Mouse (Mus musculus): Measurements from ENCODE around the gene Dek.
A peak's percentile ranks its signal among the peaks of the same experiment; 100 is the strongest.

The Dek gene

GRCm38 (mm10) chr13:47106580-47106888 is 533 bp upstream of the Dek start:
- no peak for DNase-seq

DNA sequence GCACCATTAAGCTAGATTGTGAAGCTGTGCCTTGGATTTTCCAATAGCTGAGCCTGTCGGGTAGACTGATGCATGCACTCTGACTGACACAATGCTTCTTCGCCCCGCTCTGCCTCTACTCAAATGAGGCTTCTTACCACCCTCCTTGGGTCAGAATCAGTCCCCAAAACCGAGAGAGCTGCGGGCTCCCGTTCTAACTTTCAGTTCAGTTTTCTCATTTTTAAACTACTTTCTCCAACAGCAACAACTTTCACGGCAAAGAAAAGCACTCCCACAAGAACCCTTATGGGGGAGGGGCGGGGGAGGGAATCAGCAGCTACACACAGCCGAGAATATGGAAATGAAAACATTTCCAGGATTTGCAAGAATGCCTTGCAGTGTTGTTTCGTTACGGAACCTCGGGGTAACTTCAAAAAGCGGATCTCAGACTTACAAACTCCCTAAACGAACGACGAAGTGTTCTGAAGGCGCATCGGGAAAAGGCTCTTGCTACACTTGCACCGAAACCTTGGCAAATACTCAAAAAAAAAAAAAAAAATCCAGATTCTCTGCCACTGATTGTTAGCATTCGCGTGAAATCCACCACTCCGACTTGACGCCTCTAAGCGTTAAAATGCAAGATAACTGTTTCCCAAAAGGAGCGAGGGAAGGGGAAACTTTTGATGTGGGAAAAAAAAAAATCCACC is 1.0 kb downstream of the Dek start:
- peak; percentile 28 to 29 for DNase-seq

GRCm38 (mm10) chr13:47104146-47104545 is 1.9 kb downstream of the Dek start:
- no peak for DNase-seq

DNA sequence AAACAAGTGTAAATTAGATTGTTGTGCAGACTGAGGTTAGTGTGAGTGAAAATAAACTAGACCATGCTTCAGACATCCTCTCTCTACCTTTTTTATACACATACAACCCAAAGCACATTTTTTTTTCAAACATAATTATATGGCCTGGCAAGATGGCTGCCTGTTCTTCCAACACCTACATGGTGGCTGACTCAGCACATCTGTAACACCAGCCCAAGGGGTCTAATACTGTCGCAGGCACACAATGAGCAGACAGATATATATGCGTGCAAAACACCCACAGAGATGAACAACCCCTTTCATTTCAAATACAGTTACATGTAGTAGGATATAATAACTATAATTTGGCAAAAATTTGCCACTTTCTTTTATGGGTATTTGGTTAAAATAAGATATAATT is 5.4 kb downstream of the Dek start:
- no peak for DNase-seq

DNA sequence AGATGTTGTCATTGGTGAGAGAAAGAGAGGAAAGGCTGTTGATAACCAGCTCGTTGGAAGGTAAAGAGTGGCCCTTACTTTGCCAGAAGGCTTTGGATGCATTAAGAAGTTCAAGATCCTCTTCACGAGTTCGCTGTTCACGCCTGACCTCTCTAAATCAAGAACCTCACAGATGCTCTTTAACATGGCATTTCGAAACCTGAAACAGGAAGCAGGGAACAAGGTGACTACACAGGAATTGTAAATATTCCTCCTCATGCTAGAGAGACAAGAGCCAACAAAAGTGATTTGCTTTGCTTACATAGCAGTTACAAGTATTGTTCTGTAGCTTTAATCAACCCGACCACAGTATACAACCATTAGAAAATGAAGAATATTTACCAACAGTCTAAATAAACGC is 6.7 kb downstream of the Dek start:
- no peak for DNase-seq

GRCm38 (mm10) chr13:47096591-47096990 is 9.4 kb downstream of the Dek start:
- DNase-seq: no peak

- no peak for DNase-seq
Measured at GRCm38 (mm10) chr13:47093791-47094190, 12.2 kb downstream of the Dek start.

DNA sequence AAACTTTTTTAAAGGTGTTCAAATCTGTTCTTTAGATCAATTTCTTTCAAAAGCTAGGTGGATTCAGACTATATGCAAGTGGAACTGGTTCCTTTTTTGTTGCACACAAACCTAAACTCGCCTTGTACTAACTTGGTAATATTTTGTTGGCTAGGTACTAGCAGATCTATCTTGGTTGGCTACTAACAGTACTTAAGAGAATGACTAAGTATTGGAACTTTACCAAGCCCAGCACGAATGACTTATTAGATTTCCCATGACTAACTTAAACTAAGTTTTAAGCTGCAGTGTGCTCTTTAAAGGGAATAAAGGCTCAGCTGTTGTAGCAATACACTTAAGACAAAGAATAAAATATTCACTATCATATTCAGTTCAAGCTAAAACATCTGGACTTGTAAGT is 16.7 kb downstream of the Dek start:
- DNase-seq: no peak

DNA sequence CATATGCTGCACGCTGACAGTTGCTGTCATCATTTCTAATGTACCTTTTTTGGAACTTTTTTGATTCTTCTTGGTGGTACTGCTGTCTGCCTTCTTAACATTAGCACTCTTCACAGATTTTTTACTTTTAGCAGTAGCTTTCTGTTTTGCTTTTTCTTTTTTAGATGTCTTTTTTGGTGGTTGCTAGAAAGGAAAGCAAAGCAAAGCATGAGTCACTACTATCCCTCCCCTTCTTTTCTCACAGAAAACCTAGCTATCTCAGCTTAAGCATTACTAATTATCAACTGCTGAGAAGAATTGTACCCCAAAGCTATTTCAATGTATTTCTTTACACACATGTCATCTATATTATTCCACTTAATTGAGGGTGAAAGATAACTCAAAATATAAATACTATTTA is 17.6 kb downstream of the Dek start:
- DNase-seq: no peak

GRCm38 (mm10) chr13:47080905-47081505 is 25.0 kb downstream of the Dek start:
- peak in 1 of 2 experiments; percentile 10 for DNase-seq

DNA sequence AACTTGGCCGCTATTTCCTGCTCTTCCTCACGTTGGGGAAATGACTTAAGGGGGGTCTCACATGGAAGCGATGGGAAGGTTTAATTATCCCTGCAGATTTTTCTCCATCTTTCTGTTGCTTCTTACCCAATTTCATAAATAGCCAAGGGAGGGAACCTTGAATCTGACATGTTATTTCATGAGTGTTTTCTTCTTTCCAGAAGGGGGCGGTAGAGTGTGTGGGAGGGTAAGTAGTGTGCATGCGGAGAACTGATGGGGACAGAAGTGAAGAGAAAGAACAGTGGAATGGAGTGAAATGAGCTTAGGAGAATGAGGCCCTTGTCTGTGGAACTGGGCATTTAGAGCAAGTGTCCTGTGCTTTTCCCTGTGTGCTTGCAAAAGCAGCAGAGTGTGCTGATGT is 27.2 kb downstream of the Dek start:
- DNase-seq: no peak

- DNase-seq: no peak
Measured at GRCm38 (mm10) chr13:47077367-47077766, 28.6 kb downstream of the Dek start.

DNA sequence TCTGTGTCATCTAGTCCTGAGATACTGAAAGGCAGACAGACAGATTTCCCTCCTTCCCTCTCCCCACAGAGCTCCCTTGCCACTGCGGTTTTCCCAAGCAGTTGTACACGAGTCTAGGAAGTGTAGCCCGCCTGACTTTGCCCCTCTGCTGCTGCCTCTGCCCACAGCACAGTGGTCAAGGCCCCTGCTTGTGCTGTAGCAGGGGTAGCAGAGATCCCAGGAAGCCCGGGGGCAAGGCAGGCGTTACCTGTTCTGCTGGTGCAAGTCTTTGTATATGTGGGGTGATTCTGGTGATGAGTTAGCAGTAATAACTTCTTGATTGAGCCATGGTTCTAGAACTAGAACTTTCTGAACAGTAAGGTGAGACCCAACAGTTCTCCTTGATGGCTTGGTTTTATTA is 29.8 kb downstream of the Dek start:
- no peak for DNase-seq

GRCm38 (mm10) chr13:47072484-47072883 is 33.5 kb downstream of the Dek start:
- no peak for DNase-seq

DNA sequence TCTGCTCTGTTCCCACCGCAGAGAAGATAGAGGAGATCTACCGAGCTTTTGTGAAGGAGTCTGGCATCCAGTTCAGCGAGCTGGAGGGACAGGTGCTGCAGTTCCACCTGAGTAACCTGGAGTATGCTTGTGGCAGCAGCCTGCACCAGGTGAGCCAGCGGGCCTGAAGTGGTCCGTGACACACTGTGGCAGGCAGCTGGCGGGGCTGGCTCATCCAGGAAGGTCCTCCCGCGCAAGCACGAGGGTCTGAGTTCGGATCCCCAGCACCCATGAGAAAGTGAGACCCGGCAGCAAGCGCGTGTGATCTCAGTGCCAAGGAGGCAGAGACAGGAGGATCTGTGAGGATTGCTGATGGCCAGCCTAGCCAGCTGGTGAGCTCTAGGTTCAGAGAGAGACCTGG is 34.1 kb downstream of the Dek start:
- no peak for DNase-seq

GRCm38 (mm10) chr13:47070329-47071080 is 35.5 kb downstream of the Dek start:
- DNase-seq: no peak

DNA sequence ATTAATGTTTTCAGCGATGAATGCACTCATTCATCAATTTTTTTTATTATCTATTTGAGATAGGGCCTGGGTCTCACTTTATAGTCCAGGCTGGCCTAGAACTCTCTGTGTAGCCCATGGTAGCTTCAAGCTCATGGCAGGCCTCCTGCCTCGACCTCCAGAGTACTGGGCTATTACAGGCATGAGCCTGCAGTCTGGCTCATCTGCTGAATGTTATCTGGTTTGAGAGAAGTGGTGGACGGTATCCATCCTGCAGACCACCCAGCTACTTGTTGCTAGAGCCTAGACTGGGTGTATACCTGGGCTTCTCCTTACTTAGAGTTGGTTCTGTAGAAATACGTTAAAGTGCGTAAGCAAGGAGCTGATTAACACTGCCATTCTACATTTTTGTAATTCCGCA is 39.0 kb downstream of the Dek start:
- no peak for DNase-seq

- DNase-seq: no peak
Measured at GRCm38 (mm10) chr13:47066516-47066915, 39.5 kb downstream of the Dek start.

GRCm38 (mm10) chr13:47063985-47064760 is 41.8 kb downstream of the Dek start:
- DNase-seq: no peak

GRCm38 (mm10) chr13:47062756-47063155 is 43.2 kb downstream of the Dek start:
- no peak for DNase-seq

GRCm38 (mm10) chr13:47056781-47057180 is 49.2 kb downstream of the Dek start:
- DNase-seq: no peak

- DNase-seq: no peak
Measured at GRCm38 (mm10) chr13:47056126-47056525, 49.9 kb downstream of the Dek start.

GRCm38 (mm10) chr13:47053971-47054370 is 52.0 kb downstream of the Dek start:
- DNase-seq: no peak

- DNase-seq: no peak
Measured at GRCm38 (mm10) chr13:47050009-47050408, 56.0 kb downstream of the Dek start.

All from cerebellum, adult 18-20 months (tissue).